29 mouse cellular contexts compared by ENCODE assay signal in genomic region chr5:38208985-38209384, GRCm38 (mm10). TPM values are rescaled to one million over a fixed set of nuclear protein-coding genes. Genes with fewer than 3 reads are reported as not detected.
DNase-seq lines count a peak whose midpoint lies in the region; ATAC-seq and TF ChIP-seq lines count a peak whose summit lies in the region.
"Had no signal": no experiment of that assay in that cellular context is flagged by ENCODE, and none has a peak within 500 bp of the region (broad histone marks: within the 10 kb centered on the region; RNA-seq: fewer than 3 reads in every experiment).

No protein-coding gene starts in this region.

- TF ChIP-seq POLR2A in embryonic fibroblast, embryonic 13.5 days (IDR thresholded peaks at IDR 0.05; ENCODE audit: low read depth, low read length), result no peak

- intact Hi-C loops in left cerebral cortex, postnatal 36 days (cut with DNase I), result no loop called here

- H3K4me1 ChIP-seq in megakaryocyte, embryonic 14.5 days, result peaks cover 87% of the 10 kb centered on the region
- H3K4me1 ChIP-seq in embryonic fibroblast, embryonic 13.5 days (ENCODE audit: control insufficient read depth, insufficient read depth, low read length), result no peaks in the 10 kb centered on the region
- H3K4me1 ChIP-seq: kidney, embryonic 15.5 days; midbrain, embryonic 15.5 days had no signal

- no peak for TF ChIP-seq CTCF in embryonic fibroblast, embryonic 13.5 days (IDR thresholded peaks at IDR 0.05; ENCODE audit: borderline replicate concordance, insufficient read depth, low read length)

- H3K36me3 ChIP-seq in megakaryocyte, embryonic 14.5 days (replicated peaks; ENCODE audit: low read length), result peaks cover 89% of the 10 kb centered on the region

- ATAC-seq in megakaryocyte, adult 5-6 weeks (ENCODE audit: poor library complexity, severe bottlenecking), result no peak
- ATAC-seq: forebrain, embryonic 14.5 days; hindbrain, embryonic 16.5 days; liver, embryonic 12.5 days; liver, postnatal 0 days; midbrain, embryonic 15.5 days had no signal

- H3K27me3 ChIP-seq in megakaryocyte, embryonic 14.5 days (replicated peaks), result no peaks in the 10 kb centered on the region
- H3K27me3 ChIP-seq: heart, embryonic 13.5 days; kidney, embryonic 15.5 days; liver, embryonic 12.5 days; midbrain, embryonic 15.5 days had no signal

- H3K4me3 ChIP-seq in megakaryocyte, embryonic 14.5 days (replicated peaks), result peak overlapping the region; percentile 82
- H3K4me3 ChIP-seq in embryonic fibroblast, embryonic 13.5 days (ENCODE audit: insufficient read depth, low read length), result no peak overlapping the region
- H3K4me3 ChIP-seq: heart, embryonic 13.5 days; kidney, embryonic 15.5 days; liver, embryonic 12.5 days; midbrain, embryonic 15.5 days had no signal

- DNase-seq in MEL-GATA-1-ER (ENCODE audit: extremely low read depth, low read depth), result peak; percentile 66
- no peak for DNase-seq in left cerebral cortex, postnatal 36 days (ENCODE audit: low spot score in 2 of 2)
- no peak for DNase-seq in ovary, postnatal 14 days (ENCODE audit: low spot score)
- DNase-seq in thymus, postnatal 25 days, result no peak
- DNase-seq: adrenal gland, postnatal 25 days; cerebellum, adult 18-20 months; cerebellum, postnatal 14 days; gastrocnemius, postnatal 25 days; heart, adult 18-20 months; heart, postnatal 14 days; kidney, adult 18-20 months; kidney, postnatal 25 days; left cerebral cortex, postnatal 4 days; liver, postnatal 0 days; lung, postnatal 36 days; right cerebral cortex, adult 18-20 months; spleen, adult 18-20 months; thymus, adult 18-20 months; thymus, postnatal 36 days had no signal

- H3K27ac ChIP-seq in embryonic fibroblast, embryonic 13.5 days (ENCODE audit: insufficient read depth, low read length), result peak overlapping the region; percentile 66; the same call in 1 of the 2 replicates
- H3K27ac ChIP-seq: heart, embryonic 13.5 days; kidney, embryonic 15.5 days; liver, embryonic 12.5 days; midbrain, embryonic 15.5 days; stomach, postnatal 0 days had no signal

- no peaks in the 10 kb centered on the region for H3K9me3 ChIP-seq in megakaryocyte, embryonic 14.5 days
- H3K9me3 ChIP-seq: heart, embryonic 13.5 days; kidney, embryonic 15.5 days; liver, embryonic 12.5 days; midbrain, embryonic 15.5 days had no signal

RNA-seq across cellular contexts. Expression of gene Zbtb49, which starts 11.3 kb away (rescaled TPM):
- 2.6 and 4.1 TPM in 2 replicates for polyA plus RNA-seq in megakaryocyte, embryonic 14.5 days (2012; ENCODE audit: insufficient read depth, low replicate concordance)
- 4.4 and 6.0 TPM in 2 replicates for total RNA-seq in megakaryocyte, adult 5-6 weeks (2015)
- total RNA-seq in megakaryocyte, adult 5-6 weeks (2017), result 4.0 and 7.7 TPM in 2 replicates
- polyA plus RNA-seq in embryonic fibroblast, embryonic 13.5 days (2011; ENCODE audit: insufficient read length, low read depth, missing spikeins), result 4.7 and 7.1 TPM in 2 replicates
- 10 to 100 TPM; 15.5 to 21.4 TPM for total RNA-seq in left cerebral cortex, postnatal 36 days (2021)

RNA-seq across cellular contexts. Expression of gene Lyar, which starts 11.3 kb away (rescaled TPM):
- 5.5 and 113 TPM in 2 replicates for polyA plus RNA-seq in megakaryocyte, embryonic 14.5 days (2012; ENCODE audit: insufficient read depth, low replicate concordance)
- total RNA-seq in megakaryocyte, adult 5-6 weeks (2015), result 27.6 and 33.7 TPM in 2 replicates
- 28.1 and 45.1 TPM in 2 replicates for total RNA-seq in megakaryocyte, adult 5-6 weeks (2017)
- polyA plus RNA-seq in embryonic fibroblast, embryonic 13.5 days (2011; ENCODE audit: insufficient read length, low read depth, missing spikeins), result 38.2 and 39.3 TPM in 2 replicates
- 10 to 100 TPM in 1 of 2 experiments, 1 to 10 TPM in 1; 9.6 to 11.4 TPM for total RNA-seq in left cerebral cortex, postnatal 36 days (2021)

RNA-seq across cellular contexts. Expression of gene Nsg1, which starts 49.3 kb away (rescaled TPM):
- not detected in 2 replicates for polyA plus RNA-seq in megakaryocyte, embryonic 14.5 days (2012; ENCODE audit: insufficient read depth, low replicate concordance)
- total RNA-seq in megakaryocyte, adult 5-6 weeks (2015), result 0.39 TPM in 1 of 2 replicates, not detected in the other
- total RNA-seq in megakaryocyte, adult 5-6 weeks (2017), result 1.2 TPM in 1 of 2 replicates, not detected in the other
- 47.2 and 69.4 TPM in 2 replicates for polyA plus RNA-seq in embryonic fibroblast, embryonic 13.5 days (2011; ENCODE audit: insufficient read length, low read depth, missing spikeins)
- total RNA-seq in left cerebral cortex, postnatal 36 days (2021), result 100 to 1,000 TPM; 460 to 493 TPM

RNA-seq across cellular contexts. Expression of gene Tmem128, which starts 51.0 kb away (rescaled TPM):
- polyA plus RNA-seq in megakaryocyte, embryonic 14.5 days (2012; ENCODE audit: insufficient read depth, low replicate concordance), result 11.3 and 61.4 TPM in 2 replicates
- 95.8 and 96.8 TPM in 2 replicates for total RNA-seq in megakaryocyte, adult 5-6 weeks (2015)
- 32.3 and 34.5 TPM in 2 replicates for total RNA-seq in megakaryocyte, adult 5-6 weeks (2017)
- 34.5 and 44.5 TPM in 2 replicates for polyA plus RNA-seq in embryonic fibroblast, embryonic 13.5 days (2011; ENCODE audit: insufficient read length, low read depth, missing spikeins)
- total RNA-seq in left cerebral cortex, postnatal 36 days (2021), result 10 to 100 TPM; 31.6 to 35.4 TPM

Comparison
In these comparisons a context has a peak if more than half of its experiments do, and no peak if none do; other contexts are left out.
1. RNA of gene Nsg1, which starts 49.3 kb away (total RNA-seq): 460 to 493 TPM in left cerebral cortex, postnatal 36 days; 0.39 to 1.2 TPM in megakaryocyte, adult 5-6 weeks; every median in the first group is over 100 times any median in the second.